Mouse (Mus musculus) heart, postnatal 0 days (tissue): ENCODE data around the gene Gprin2.

Experiments
- CTCF ChIP-seq: IDR thresholded peaks from 2 replicates; pipeline ENCODE4 v1.5.1; 2016; ENCODE audit warnings: antibody characterized with exemption, control low read depth, low read depth
- EP300 ChIP-seq: IDR thresholded peaks from 2 replicates; pipeline ENCODE4 v1.6.1; 2016; ENCODE audit warnings: antibody characterized with exemption, low read depth

DNA sequence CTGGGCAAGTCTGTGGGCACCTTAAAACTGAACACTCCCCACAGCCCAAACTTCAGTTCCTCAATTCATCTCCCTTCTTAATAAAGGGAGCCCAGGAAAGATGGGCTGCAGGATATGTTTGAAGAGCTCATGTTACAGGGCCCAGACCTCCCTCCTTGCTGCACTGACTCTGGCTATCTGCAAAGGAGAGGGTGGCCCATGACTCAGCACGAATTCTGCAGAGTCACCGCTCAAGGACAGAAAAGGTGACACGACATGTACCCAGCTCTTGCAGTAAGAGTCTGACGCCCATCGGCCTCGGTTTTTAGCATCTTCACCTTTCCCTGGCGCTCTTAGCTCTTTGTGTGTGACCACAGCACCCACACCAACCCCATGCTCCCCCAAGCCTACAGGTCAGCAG, 11.1 kb downstream of the Gprin2 start:
- TF ChIP-seq EP300: no peak
- no peak for TF ChIP-seq CTCF
